Mouse (Mus musculus): ENCODE measurements around the gene Ppm1e. TPM values are rescaled to one million over a fixed set of nuclear protein-coding genes. Genes with fewer than 3 reads are reported as not detected.
A peak's percentile ranks its signal among the peaks of the same experiment; 100 is the strongest.

The Ppm1e gene
- total and polyA plus RNA-seq, 3 experiments: 0.64 to 0.86 (median 0.74) TPM

- Histone ChIP-seq H3K36me3 (replicated peaks in 1 of 2; ENCODE audit: control insufficient read depth in 1 of 2, insufficient read depth in 1 of 2, low read length in 1 of 2) (peaks cover 19 to 51% of the 10 kb centered on the region in 2 experiments), H3K4me2 (ENCODE audit: insufficient read depth, low read depth, poor library complexity, severe bottlenecking) (peak overlapping the region; percentile 52), H3K4me1 (ENCODE audit: control insufficient read depth in 1 of 2, insufficient read depth in 2 of 2) (peaks cover 5 to 32% of the 10 kb centered on the region in 2 experiments), H3K9ac (ENCODE audit: insufficient read depth, low read depth) (peak overlapping the region; percentile 73), H3K79me2 (replicated peaks; ENCODE audit: control insufficient read depth, extremely low read depth, insufficient read depth, poor library complexity, severe bottlenecking) (no peaks in the 10 kb centered on the region), H3K27ac (ENCODE audit: insufficient read depth, low read depth) (peak overlapping the region; percentile 81), H3K9me3 (replicated peaks; ENCODE audit: low read length) (no peaks in the 10 kb centered on the region), H3K4me3 (replicated peaks in 1 of 3; ENCODE audit: low read depth in 2 of 3, low read length in 2 of 3, poor library complexity in 1 of 3) (peak overlapping the region in 1 of 3 experiments; percentile 26), H3K27me3 (replicated peaks) (no peaks in the 10 kb centered on the region)
- in situ Hi-C loops (cut with MboI; ENCODE audit: low pct_ligation_motif_present, low pct_unique_long_range_greater_than_20kb, low sequenced_read_pairs): loop anchor here (10.0 kb wide), 1 partner anchor 302 kb away; no protein-coding TSS in a partner anchor
- peak; percentile 64 for DNase-seq (ENCODE audit: extremely low read depth)
- TF ChIP-seq TBP (conservative IDR thresholded peaks at IDR 0.05; ENCODE audit: low read depth, low read length): peak; percentile 72; the same call in 1 of the 2 replicates
- TF ChIP-seq MXI1 (IDR thresholded peaks at IDR 0.05; ENCODE audit: low read depth, low read length): peak; percentile 56; the same call in 1 of the 2 replicates
- peak; percentile 69 for TF ChIP-seq ELF1 (IDR thresholded peaks at IDR 0.05; ENCODE audit: low read depth, low read length)
- TF ChIP-seq IRF4 (IDR thresholded peaks at IDR 0.05; ENCODE audit: low read depth, low read length): peak; percentile 87
- TF ChIP-seq USF2 (conservative IDR thresholded peaks at IDR 0.05; ENCODE audit: low read depth, low read length): no peak; the same call in 1 of the 2 replicates
- peak; percentile 85 for TF ChIP-seq EP300 (IDR thresholded peaks at IDR 0.05; ENCODE audit: low read length)
- no peak for TF ChIP-seq PAX5 (IDR thresholded peaks at IDR 0.05; ENCODE audit: low read length)
- peak; percentile 58; the same call in 1 of the 2 replicates for TF ChIP-seq JUND (conservative IDR thresholded peaks at IDR 0.05; ENCODE audit: low read depth, low read length)
- no peak for TF ChIP-seq NELFE (IDR thresholded peaks at IDR 0.05; ENCODE audit: low read depth, low read length)
- no peak for TF ChIP-seq CHD2 (IDR thresholded peaks at IDR 0.05; ENCODE audit: low read length)
- no peak for TF ChIP-seq POLR2AphosphoS2 (IDR thresholded peaks at IDR 0.05; ENCODE audit: low read depth, low read length)
- TF ChIP-seq SIN3A (IDR thresholded peaks at IDR 0.05; ENCODE audit: low read length): 0 out of 2 replicates have a peak, but pooled peaks have one; percentile 17
- 0 out of 2 replicates have a peak, but pooled peaks have one; percentile 36 for TF ChIP-seq TCF12 (IDR thresholded peaks at IDR 0.05; ENCODE audit: low read depth, low read length)
- TF ChIP-seq CHD1 (IDR thresholded peaks at IDR 0.05; ENCODE audit: low read depth, low read length): 0 out of 2 replicates have a peak, but pooled peaks have one; percentile 69
- peak; percentile 42; the same call in 1 of the 2 replicates for TF ChIP-seq POLR2A (IDR thresholded peaks at IDR 0.05; ENCODE audit: low read depth, low read length)
- TF ChIP-seq ZC3H11A (IDR thresholded peaks at IDR 0.05; ENCODE audit: low read depth, low read length): no peak
- peak; percentile 29; the same call in 1 of the 2 replicates for TF ChIP-seq BHLHE40 (IDR thresholded peaks at IDR 0.05; ENCODE audit: low read depth, low read length)
- TF ChIP-seq ZMIZ1 (IDR thresholded peaks at IDR 0.05; ENCODE audit: low read depth, low read length): no peak
- TF ChIP-seq MYC (IDR thresholded peaks at IDR 0.05; ENCODE audit: low read depth, low read length): peak; percentile 35; the same call in 1 of the 2 replicates
- TF ChIP-seq NRF1 (IDR thresholded peaks at IDR 0.05; ENCODE audit: low read depth, low read length): 0 out of 2 replicates have a peak, but pooled peaks have one; percentile 13
- dilution Hi-C loops (cut with MboI; ENCODE audit: extremely low pct_ligation_motif_present, extremely low pct_unique_long_range_greater_than_20kb, low sequenced_read_pairs): no loop called here
These were observed 146.5 kb downstream of the Ppm1e start for GRCm38 (mm10) chr11:87212313-87212712.

Other genes starting within 250 kb of the Ppm1e start
- gene Ska2, start 249.8 kb downstream of the Ppm1e start, total RNA-seq (2012; rRNA removed): 23.4 and 23.7 TPM in 2 replicates
- 57.6 and 66.7 TPM in 2 replicates for gene Ska2, start 249.8 kb downstream of the Ppm1e start, total RNA-seq (2014; rRNA removed)
- gene Ska2, start 249.8 kb downstream of the Ppm1e start, polyA plus RNA-seq (2012; ENCODE audit: insufficient read length, low read depth): 39.3 and 50.7 TPM in 2 replicates
- 40.5 and 41.9 TPM in 2 replicates for gene Trim37, start 231.9 kb downstream of the Ppm1e start, total RNA-seq (2012; rRNA removed)
- gene Trim37, start 231.9 kb downstream of the Ppm1e start, total RNA-seq (2014; rRNA removed): 36.2 and 43.6 TPM in 2 replicates
- 60.6 and 71.0 TPM in 2 replicates for gene Trim37, start 231.9 kb downstream of the Ppm1e start, polyA plus RNA-seq (2012; ENCODE audit: insufficient read length, low read depth)
- gene Rad51c, start 45.9 kb upstream of the Ppm1e start, total RNA-seq (2012; rRNA removed): 5.3 and 6.8 TPM in 2 replicates
- 5.6 and 6.3 TPM in 2 replicates for gene Rad51c, start 45.9 kb upstream of the Ppm1e start, total RNA-seq (2014; rRNA removed)
- gene Rad51c, start 45.9 kb upstream of the Ppm1e start, polyA plus RNA-seq (2012; ENCODE audit: insufficient read length, low read depth): 4.8 and 6.1 TPM in 2 replicates
- gene Tex14, start 46.0 kb upstream of the Ppm1e start, total RNA-seq (2012; rRNA removed): 1.4 and 1.5 TPM in 2 replicates
- 1.4 and 2.1 TPM in 2 replicates for gene Tex14, start 46.0 kb upstream of the Ppm1e start, total RNA-seq (2014; rRNA removed)
- 1.3 and 1.6 TPM in 2 replicates for gene Tex14, start 46.0 kb upstream of the Ppm1e start, polyA plus RNA-seq (2012; ENCODE audit: insufficient read length, low read depth)
- gene Gm11492, start 207.6 kb upstream of the Ppm1e start, total RNA-seq (2012; rRNA removed): not detected in 2 replicates
- gene Gm11492, start 207.6 kb upstream of the Ppm1e start, total RNA-seq (2014; rRNA removed): not detected in 2 replicates
- gene Gm11492, start 207.6 kb upstream of the Ppm1e start, polyA plus RNA-seq (2012; ENCODE audit: insufficient read length, low read depth): not detected in 2 replicates
- 1.5 and 1.7 TPM in 2 replicates for gene Sept4, start 209.9 kb upstream of the Ppm1e start, total RNA-seq (2012; rRNA removed)
- gene Sept4, start 209.9 kb upstream of the Ppm1e start, total RNA-seq (2014; rRNA removed): 0.32 TPM in 1 of 2 replicates, not detected in the other
- gene Sept4, start 209.9 kb upstream of the Ppm1e start, polyA plus RNA-seq (2012; ENCODE audit: insufficient read length, low read depth): 0.42 and 1.5 TPM in 2 replicates
- gene Mtmr4, start 233.1 kb upstream of the Ppm1e start, total RNA-seq (2012; rRNA removed): 29.4 and 40.5 TPM in 2 replicates
- 27.2 and 29.5 TPM in 2 replicates for gene Mtmr4, start 233.1 kb upstream of the Ppm1e start, total RNA-seq (2014; rRNA removed)
- 31.7 and 32.9 TPM in 2 replicates for gene Mtmr4, start 233.1 kb upstream of the Ppm1e start, polyA plus RNA-seq (2012; ENCODE audit: insufficient read length, low read depth)